Mouse (Mus musculus): ENCODE data around the gene Zfp952. TPM values are rescaled to one million over a fixed set of nuclear protein-coding genes. Genes with fewer than 3 reads are reported as not detected.

Gene Zfp952
- total and polyA plus RNA-seq, 3 experiments: 4.2 to 5.7 (median 5.5) TPM

DNA sequence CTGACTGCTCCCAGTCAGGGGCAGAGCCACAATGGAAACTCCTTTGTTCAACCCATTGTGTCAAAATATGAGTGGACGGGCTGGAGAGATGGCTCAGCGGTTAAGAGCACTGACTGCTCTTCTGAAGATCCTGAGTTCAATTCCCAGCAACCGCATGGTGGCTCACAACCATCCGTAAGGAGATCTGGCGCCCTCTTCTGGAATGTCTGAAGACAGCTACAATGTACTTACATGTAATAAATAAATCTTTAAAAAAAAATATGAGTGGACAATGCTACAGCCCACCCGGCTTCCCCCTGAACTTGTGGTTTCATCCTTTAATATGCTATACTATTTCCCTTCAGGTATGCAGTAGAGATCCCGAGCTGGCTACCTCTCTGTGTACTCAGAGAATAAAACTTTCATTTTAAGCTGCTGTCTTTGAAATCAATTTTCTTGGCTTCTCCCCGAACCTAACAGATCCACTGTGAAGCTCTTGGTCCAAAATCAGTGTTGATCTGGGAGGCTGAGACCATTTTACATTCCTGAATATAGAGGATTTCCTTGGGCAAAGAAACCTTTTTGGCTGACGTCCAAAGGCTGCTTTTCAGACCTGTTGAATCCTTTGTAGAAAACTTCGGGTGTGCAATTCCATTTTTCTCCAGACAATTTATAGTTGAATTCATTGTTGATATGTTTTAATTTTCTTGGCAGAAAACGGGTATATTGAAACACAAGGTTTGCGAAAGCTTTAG lies 797 bp upstream of the Zfp952 start:
- Histone ChIP-seq H3K4me3 (replicated peaks in 1 of 3; ENCODE audit: low read depth in 2 of 3, low read length in 2 of 3, poor library complexity in 1 of 3) (peak overlapping the region in 2 of 3 experiments; percentile 69 to 75), H3K27ac (ENCODE audit: insufficient read depth, low read depth) (no peak overlapping the region), H3K79me2 (replicated peaks; ENCODE audit: control insufficient read depth, extremely low read depth, insufficient read depth, poor library complexity, severe bottlenecking) (peaks cover 11% of the 10 kb centered on the region; the same call in 1 of the 2 replicates), H3K9me3 (replicated peaks; ENCODE audit: low read length) (no peaks in the 10 kb centered on the region), H3K27me3 (replicated peaks) (no peaks in the 10 kb centered on the region), H3K4me1 (ENCODE audit: control insufficient read depth in 1 of 2, insufficient read depth in 2 of 2) (peaks cover 0 to 14% of the 10 kb centered on the region in 2 experiments; a peak in 2 of 4 replicates), H3K9ac (ENCODE audit: insufficient read depth, low read depth) (peak overlapping the region; percentile 66), H3K4me2 (ENCODE audit: insufficient read depth, low read depth, poor library complexity, severe bottlenecking) (peak overlapping the region; percentile 86), H3K36me3 (replicated peaks in 1 of 2; ENCODE audit: control insufficient read depth in 1 of 2, insufficient read depth in 1 of 2, low read length in 1 of 2) (peaks cover 9 to 23% of the 10 kb centered on the region in 2 experiments)
- dilution Hi-C loops (cut with MboI; ENCODE audit: extremely low pct_ligation_motif_present, extremely low pct_unique_long_range_greater_than_20kb, low sequenced_read_pairs) (no loop called here), in situ Hi-C loops (cut with MboI; ENCODE audit: low pct_ligation_motif_present, low pct_unique_long_range_greater_than_20kb, low sequenced_read_pairs) (no loop called here)
- peak; percentile 45 for DNase-seq (ENCODE audit: extremely low read depth)
- TF ChIP-seq E2F4 (IDR thresholded peaks at IDR 0.05; ENCODE audit: insufficient replicate concordance, low read depth, low read length): no peak
- TF ChIP-seq ZNF384 (IDR thresholded peaks at IDR 0.05; ENCODE audit: low read depth, low read length): peak; percentile 22; the same call in 1 of the 2 replicates
- TF ChIP-seq CTCF (conservative IDR thresholded peaks at IDR 0.05 in 1 of 2, IDR thresholded peaks at IDR 0.05 in 1 of 2; ENCODE audit: low read depth in 2 of 2, low read length in 2 of 2): peak; percentile 16 to 43; a peak in 2 of 4 replicates
- no peak for TF ChIP-seq HCFC1 (IDR thresholded peaks at IDR 0.05; ENCODE audit: low read depth, low read length)
- no peak for TF ChIP-seq ELF1 (IDR thresholded peaks at IDR 0.05; ENCODE audit: low read depth, low read length)
- TF ChIP-seq MEF2A (IDR thresholded peaks at IDR 0.05; ENCODE audit: borderline replicate concordance, low read depth, low read length): no peak
- no peak for TF ChIP-seq MAX (IDR thresholded peaks at IDR 0.05; ENCODE audit: low read length)

DNA sequence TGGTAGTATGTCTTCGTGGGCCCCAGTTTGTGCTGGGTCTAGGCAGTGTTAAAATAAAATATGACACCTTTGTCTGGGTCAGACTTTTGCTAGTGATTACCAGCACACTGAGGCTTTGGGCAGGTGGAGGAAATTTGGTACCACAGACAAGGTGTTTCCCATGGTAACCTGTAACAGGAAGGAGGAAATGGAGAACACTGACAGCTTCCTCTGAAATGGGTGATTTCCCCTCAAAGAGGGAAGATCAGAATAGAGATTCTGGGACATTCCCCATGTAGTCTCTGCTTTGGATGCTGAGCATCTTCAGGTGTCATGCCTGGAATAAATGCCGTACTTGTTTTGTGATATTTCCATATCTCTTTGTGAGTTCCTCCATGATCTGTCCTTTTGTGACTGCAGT lies 5.6 kb downstream of the Zfp952 start:
- Histone ChIP-seq H3K79me2 (replicated peaks; ENCODE audit: control insufficient read depth, extremely low read depth, insufficient read depth, poor library complexity, severe bottlenecking) (peaks cover 11% of the 10 kb centered on the region; the same call in 1 of the 2 replicates), H3K4me3 (replicated peaks in 1 of 3; ENCODE audit: low read depth in 2 of 3, low read length in 2 of 3, poor library complexity in 1 of 3) (no peak overlapping the region), H3K4me2 (ENCODE audit: insufficient read depth, low read depth, poor library complexity, severe bottlenecking) (no peak overlapping the region; the same call in 1 of the 2 replicates), H3K27ac (ENCODE audit: insufficient read depth, low read depth) (no peak overlapping the region), H3K9ac (ENCODE audit: insufficient read depth, low read depth) (no peak overlapping the region), H3K36me3 (replicated peaks in 1 of 2; ENCODE audit: control insufficient read depth in 1 of 2, insufficient read depth in 1 of 2, low read length in 1 of 2) (peaks cover 26 to 48% of the 10 kb centered on the region in 2 experiments), H3K9me3 (replicated peaks; ENCODE audit: low read length) (peaks cover 1% of the 10 kb centered on the region), H3K27me3 (replicated peaks) (no peaks in the 10 kb centered on the region), H3K4me1 (ENCODE audit: control insufficient read depth in 1 of 2, insufficient read depth in 2 of 2) (peaks cover 6 to 28% of the 10 kb centered on the region in 2 experiments; a peak in 2 of 4 replicates)
- dilution Hi-C loops (cut with MboI; ENCODE audit: extremely low pct_ligation_motif_present, extremely low pct_unique_long_range_greater_than_20kb, low sequenced_read_pairs): no loop called here
- TF ChIP-seq ELF1 (IDR thresholded peaks at IDR 0.05; ENCODE audit: low read depth, low read length): peak; percentile 80
- peak; percentile 23; the same call in 1 of the 2 replicates for TF ChIP-seq HCFC1 (IDR thresholded peaks at IDR 0.05; ENCODE audit: low read depth, low read length)
- TF ChIP-seq E2F4 (IDR thresholded peaks at IDR 0.05; ENCODE audit: insufficient replicate concordance, low read depth, low read length): no peak
- 0 out of 2 replicates have a peak, but pooled peaks have one; percentile 21 for TF ChIP-seq MXI1 (IDR thresholded peaks at IDR 0.05; ENCODE audit: low read depth, low read length)
- TF ChIP-seq ZC3H11A (IDR thresholded peaks at IDR 0.05; ENCODE audit: low read depth, low read length): no peak
- in situ Hi-C loops (cut with MboI; ENCODE audit: low pct_ligation_motif_present, low pct_unique_long_range_greater_than_20kb, low sequenced_read_pairs): no loop called here
- DNase-seq (ENCODE audit: extremely low read depth): peak; percentile 68

DNA sequence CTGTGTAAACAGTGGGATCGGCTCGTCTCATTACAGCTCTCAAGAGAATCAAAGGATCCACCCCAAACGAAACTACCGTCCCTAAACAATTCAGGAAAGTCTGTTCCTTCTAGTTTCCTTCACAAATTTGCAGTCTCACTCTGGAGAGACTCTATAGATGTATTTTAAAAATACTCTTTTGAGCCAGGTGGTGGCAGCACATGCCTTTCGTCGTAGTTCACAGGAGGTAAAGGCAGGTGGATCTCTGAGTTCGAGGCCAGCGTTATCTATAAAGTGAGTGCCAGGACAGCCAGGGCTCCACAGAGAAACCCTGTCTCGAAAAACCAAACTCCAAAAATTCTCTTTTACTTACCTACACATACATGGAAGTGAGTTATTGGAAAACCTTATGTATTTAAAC lies 15.4 kb downstream of the Zfp952 start:
- Histone ChIP-seq H3K27ac (ENCODE audit: insufficient read depth, low read depth) (no peak overlapping the region), H3K9ac (ENCODE audit: insufficient read depth, low read depth) (no peak overlapping the region), H3K36me3 (replicated peaks in 1 of 2; ENCODE audit: control insufficient read depth in 1 of 2, insufficient read depth in 1 of 2, low read length in 1 of 2) (peaks cover 11 to 20% of the 10 kb centered on the region in 2 experiments), H3K4me3 (replicated peaks in 1 of 3; ENCODE audit: low read depth in 2 of 3, low read length in 2 of 3, poor library complexity in 1 of 3) (no peak overlapping the region), H3K9me3 (replicated peaks; ENCODE audit: low read length) (peaks cover 2% of the 10 kb centered on the region), H3K79me2 (replicated peaks; ENCODE audit: control insufficient read depth, extremely low read depth, insufficient read depth, poor library complexity, severe bottlenecking) (no peaks in the 10 kb centered on the region), H3K4me2 (ENCODE audit: insufficient read depth, low read depth, poor library complexity, severe bottlenecking) (no peak overlapping the region), H3K4me1 (ENCODE audit: control insufficient read depth in 1 of 2, insufficient read depth in 2 of 2) (no peaks in the 10 kb centered on the region), H3K27me3 (replicated peaks) (no peaks in the 10 kb centered on the region)
- dilution Hi-C loops (cut with MboI; ENCODE audit: extremely low pct_ligation_motif_present, extremely low pct_unique_long_range_greater_than_20kb, low sequenced_read_pairs): no loop called here
- in situ Hi-C loops (cut with MboI; ENCODE audit: low pct_ligation_motif_present, low pct_unique_long_range_greater_than_20kb, low sequenced_read_pairs): no loop called here
- peak; percentile 24 for DNase-seq (ENCODE audit: extremely low read depth)
- TF ChIP-seq MYC (IDR thresholded peaks at IDR 0.05; ENCODE audit: low read depth, low read length): no peak
- no peak for TF ChIP-seq E2F4 (IDR thresholded peaks at IDR 0.05; ENCODE audit: insufficient replicate concordance, low read depth, low read length)
- TF ChIP-seq IRF4 (IDR thresholded peaks at IDR 0.05; ENCODE audit: low read depth, low read length): no peak
- TF ChIP-seq RAD21 (IDR thresholded peaks at IDR 0.05; ENCODE audit: low read depth, low read length): peak; percentile 69
- peak; percentile 55 for TF ChIP-seq SMC3 (IDR thresholded peaks at IDR 0.05; ENCODE audit: low read depth, low read length)
- no peak for TF ChIP-seq EP300 (IDR thresholded peaks at IDR 0.05; ENCODE audit: low read length)
- no peak for TF ChIP-seq USF1 (IDR thresholded peaks at IDR 0.05; ENCODE audit: low read depth, low read length)
- TF ChIP-seq UBTF (IDR thresholded peaks at IDR 0.05; ENCODE audit: low read depth, low read length): no peak
- TF ChIP-seq MAFK (IDR thresholded peaks at IDR 0.05; ENCODE audit: insufficient replicate concordance, low read length): no peak
- no peak for TF ChIP-seq CHD1 (IDR thresholded peaks at IDR 0.05; ENCODE audit: low read depth, low read length)
- TF ChIP-seq KAT2A (IDR thresholded peaks at IDR 0.05; ENCODE audit: insufficient replicate concordance, low read length): no peak
- no peak for TF ChIP-seq JUN (IDR thresholded peaks at IDR 0.05; ENCODE audit: insufficient read depth, low read depth, low read length)
- TF ChIP-seq POLR2AphosphoS2 (IDR thresholded peaks at IDR 0.05; ENCODE audit: low read depth, low read length): no peak
- TF ChIP-seq HCFC1 (IDR thresholded peaks at IDR 0.05; ENCODE audit: low read depth, low read length): no peak
- no peak for TF ChIP-seq MAX (IDR thresholded peaks at IDR 0.05; ENCODE audit: low read length)
- 0 out of 2 replicates have a peak, but pooled peaks have one; percentile 5 for TF ChIP-seq ZC3H11A (IDR thresholded peaks at IDR 0.05; ENCODE audit: low read depth, low read length)
- no peak for TF ChIP-seq ETS1 (conservative IDR thresholded peaks at IDR 0.05; ENCODE audit: low read depth, low read length)

Measured in CH12.LX (cell line).